Mouse (Mus musculus) macrophage (primary cell): ENCODE results near the gene Abhd11. TPM values are rescaled to one million over a fixed set of nuclear protein-coding genes. Genes with fewer than 3 reads are reported as not detected.

Source experiments
- polyA plus RNA-seq: library from polyadenylated mRNA; stranded (reverse); fragments of 250-400 nt; gene quantifications from 3 replicates; pipeline ENCODE4 v1.2.4, GENCODE M21; 2018; ENCODE audit warnings: inconsistent platforms

The Abhd11 gene
- polyA plus RNA-seq, 1 experiment from 2014 or later: 9.5 TPM

Other genes starting within 250 kb of the Abhd11 start
- gene Tmem270, start 102.4 kb upstream of the Abhd11 start, polyA plus RNA-seq: not detected in 3 replicates
- gene Cldn13, start 93.6 kb upstream of the Abhd11 start, polyA plus RNA-seq: not detected in 3 replicates
- 1.6 to 3.7 TPM (median 2.0 TPM) in 3 replicates for gene Mettl27, start 76.8 kb upstream of the Abhd11 start, polyA plus RNA-seq
- not detected in 3 replicates for gene Cldn4, start 62.2 kb upstream of the Abhd11 start, polyA plus RNA-seq
- not detected in 3 replicates for gene Cldn3, start 22.9 kb upstream of the Abhd11 start, polyA plus RNA-seq
- 0.26 to 0.45 TPM (median 0.36 TPM) in 3 replicates for gene Stx1a, start 14.3 kb downstream of the Abhd11 start, polyA plus RNA-seq
- 15.8 to 18.7 TPM (median 18.1 TPM) in 3 replicates for gene Dnajc30, start 55.0 kb downstream of the Abhd11 start, polyA plus RNA-seq
- 26.6 to 49.6 TPM (median 28.5 TPM) in 3 replicates for gene Bud23, start 55.8 kb downstream of the Abhd11 start, polyA plus RNA-seq
- 0.22 TPM in 1 of 3 replicates, not detected in the others for gene Vps37d, start 69.1 kb downstream of the Abhd11 start, polyA plus RNA-seq
- not detected in 3 replicates for gene Mlxipl, start 80.7 kb downstream of the Abhd11 start, polyA plus RNA-seq
- 2.9 to 5.8 TPM (median 3.4 TPM) in 3 replicates for gene Tbl2, start 140.5 kb downstream of the Abhd11 start, polyA plus RNA-seq
- gene Bcl7b, start 159.1 kb downstream of the Abhd11 start, polyA plus RNA-seq: 42.0 to 57.3 TPM (median 42.9 TPM) in 3 replicates
- 46.1 to 52.8 TPM (median 52.5 TPM) in 3 replicates for gene Baz1b, start 178.1 kb downstream of the Abhd11 start, polyA plus RNA-seq
- gene Fzd9, start 242.1 kb downstream of the Abhd11 start, polyA plus RNA-seq: not detected in 3 replicates